Mouse (Mus musculus) forebrain, embryonic 16.5 days (tissue): ENCODE measurements at regions not wholly inside any gene's neighbourhood (a gene's known extent, or its start where the extent isn't known, plus 50 kb on each side); places are given as distances from the start of the nearest gene placed in this dataset.

Experiments
- ATAC-seq: fragments of 200-750 bp; cut with Nextera tagmentation; 2 replicates; pipeline ENCODE4 v1.8.0; 2017; ENCODE audit warnings: mild to moderate bottlenecking, moderate library complexity
- H3K27ac ChIP-seq: fragments of 300-500 bp; sonication (generic); 2 replicates; pipeline ENCODE4 v1.5.1; 2014; ENCODE audit warnings: low read length, control low read depth
- H3K27me3 ChIP-seq: fragments of 300-500 bp; sonication (generic); replicated peaks from 2 replicates; pipeline ENCODE4 v1.6.1; 2014; ENCODE audit warnings: low read length; ENCODE audit not compliant: control insufficient read depth, insufficient read depth
- H3K36me3 ChIP-seq: fragments of 300-500 bp; sonication (generic); 2 replicates; pipeline ENCODE4 v1.6.1; 2014; ENCODE audit not compliant: control insufficient read depth, insufficient read depth
- H3K4me1 ChIP-seq: fragments of 300-500 bp; sonication (generic); replicated peaks from 2 replicates; pipeline ENCODE4 v1.6.1; 2014; ENCODE audit warnings: low read length; ENCODE audit not compliant: control insufficient read depth, insufficient read depth
- H3K4me2 ChIP-seq: fragments of 300-500 bp; sonication (generic); 2 replicates; pipeline ENCODE4 v1.6.1; 2014; ENCODE audit warnings: mild to moderate bottlenecking, low read length, control low read depth
- H3K4me3 ChIP-seq: fragments of 300-500 bp; sonication (generic); replicated peaks from 2 replicates; pipeline ENCODE4 v1.5.1; 2014; ENCODE audit warnings: mild to moderate bottlenecking, low read length, control low read depth
- H3K9ac ChIP-seq: fragments of 300-500 bp; sonication (generic); replicated peaks from 2 replicates; pipeline ENCODE4 v1.6.1; 2014; ENCODE audit warnings: low read depth, low read length, control low read depth
- H3K9me3 ChIP-seq: fragments of 300-500 bp; sonication (generic); 2 replicates; pipeline ENCODE4 v1.6.1; 2016; ENCODE audit warnings: low read length; ENCODE audit not compliant: control insufficient read depth
- WGBS: fragments of 180-500 bp; shearing (Covaris S2); extraction: QIAGEN DNeasy Blood & Tissue Kit; methylation state at CpG from one replicate; pipeline ENCODE4 v1.1.7; 2014; 5-methylcytosine and 5-hydroxymethylcytosine counted together

GRCm38 (mm10) chr1:97555565-97555955 lies 106.3 kb downstream of the D1Ertd622e start:
- Histone ChIP-seq H3K9ac (no peak overlapping the region), H3K9me3 (no peaks in the 10 kb centered on the region), H3K4me3 (no peak overlapping the region), H3K36me3 (no peaks in the 10 kb centered on the region), H3K4me2 (no peak overlapping the region), H3K27me3 (no peaks in the 10 kb centered on the region), H3K4me1 (no peaks in the 10 kb centered on the region), H3K27ac (no peak overlapping the region)
- WGBS: 95% methylated on average over 1 of the region's 1 CpGs
- ATAC-seq: no peak

- Histone ChIP-seq H3K27me3 (no peaks in the 10 kb centered on the region), H3K9ac (no peak overlapping the region), H3K9me3 (no peaks in the 10 kb centered on the region), H3K4me1 (no peaks in the 10 kb centered on the region), H3K4me2 (no peak overlapping the region), H3K27ac (no peak overlapping the region), H3K4me3 (no peak overlapping the region), H3K36me3 (no peaks in the 10 kb centered on the region)
- WGBS: 48% methylated on average over 6 of the region's 6 CpGs
- peak; percentile 75 for ATAC-seq
Measured at GRCm38 (mm10) chr1:97554936-97555564, 106.8 kb downstream of the D1Ertd622e start.

- no peak overlapping the region for H3K4me3 ChIP-seq
- no peaks in the 10 kb centered on the region for H3K36me3 ChIP-seq
- H3K27ac ChIP-seq: no peak overlapping the region
- 73% methylated on average over 8 of the region's 8 CpGs for WGBS
- H3K4me2 ChIP-seq: no peak overlapping the region
- no peaks in the 10 kb centered on the region for H3K27me3 ChIP-seq
- peak; percentile 83 for ATAC-seq
- no peak overlapping the region for H3K9ac ChIP-seq
- H3K4me1 ChIP-seq: no peaks in the 10 kb centered on the region
- no peaks in the 10 kb centered on the region for H3K9me3 ChIP-seq
Measured at GRCm38 (mm10) chr1:97553485-97554474, 108.1 kb downstream of the D1Ertd622e start.

- Histone ChIP-seq H3K27me3 (no peaks in the 10 kb centered on the region), H3K9me3 (no peaks in the 10 kb centered on the region), H3K36me3 (no peaks in the 10 kb centered on the region), H3K27ac (no peak overlapping the region), H3K4me1 (no peaks in the 10 kb centered on the region), H3K9ac (no peak overlapping the region), H3K4me2 (no peak overlapping the region), H3K4me3 (no peak overlapping the region)
- 92% methylated on average over 2 of the region's 2 CpGs for WGBS
- no peak for ATAC-seq
Measured at GRCm38 (mm10) chr1:97552886-97553285, 109.0 kb downstream of the D1Ertd622e start.

- Histone ChIP-seq H3K4me2 (no peak overlapping the region), H3K9me3 (no peaks in the 10 kb centered on the region), H3K27me3 (no peaks in the 10 kb centered on the region), H3K4me1 (no peaks in the 10 kb centered on the region), H3K27ac (no peak overlapping the region; the same call in 1 of the 2 replicates), H3K4me3 (no peak overlapping the region), H3K9ac (no peak overlapping the region), H3K36me3 (no peaks in the 10 kb centered on the region)
- peak; percentile 21; the same call in 1 of the 2 replicates for ATAC-seq
Measured at GRCm38 (mm10) chr1:97541162-97541493, 120.7 kb downstream of the D1Ertd622e start.

- H3K27ac ChIP-seq: peak overlapping the region; percentile 3; the same call in 1 of the 2 replicates
- H3K4me3 ChIP-seq: no peak overlapping the region
- peak overlapping the region; percentile 27; the same call in 1 of the 2 replicates for H3K9ac ChIP-seq
- no peaks in the 10 kb centered on the region for H3K4me1 ChIP-seq
- H3K4me2 ChIP-seq: peak overlapping the region; percentile 2; the same call in 1 of the 2 replicates
- no peaks in the 10 kb centered on the region for H3K36me3 ChIP-seq
- peak; percentile 94 for ATAC-seq
- no peaks in the 10 kb centered on the region for H3K27me3 ChIP-seq
- no peaks in the 10 kb centered on the region for H3K9me3 ChIP-seq
- WGBS: 7% methylated on average over 16 of the region's 16 CpGs
Measured at GRCm38 (mm10) chr1:97540291-97541161, 121.3 kb downstream of the D1Ertd622e start.

GRCm38 (mm10) chr1:97496915-97497314 lies 165.0 kb downstream of the D1Ertd622e start:
- no peak for ATAC-seq
- H3K4me1 ChIP-seq: no peaks in the 10 kb centered on the region
- no peaks in the 10 kb centered on the region for H3K36me3 ChIP-seq
- H3K4me3 ChIP-seq: no peak overlapping the region
- H3K27ac ChIP-seq: no peak overlapping the region
- H3K9me3 ChIP-seq: no peaks in the 10 kb centered on the region
- WGBS: 64% methylated on average over 1 of the region's 1 CpGs
- no peaks in the 10 kb centered on the region for H3K27me3 ChIP-seq
- H3K4me2 ChIP-seq: no peak overlapping the region
- H3K9ac ChIP-seq: no peak overlapping the region

GRCm38 (mm10) chr1:97479921-97480320 lies 182.0 kb downstream of the D1Ertd622e start:
- no peak overlapping the region for H3K4me2 ChIP-seq
- H3K9me3 ChIP-seq: no peaks in the 10 kb centered on the region
- no peaks in the 10 kb centered on the region for H3K36me3 ChIP-seq
- ATAC-seq: no peak
- no peak overlapping the region for H3K9ac ChIP-seq
- no peaks in the 10 kb centered on the region for H3K27me3 ChIP-seq
- no peaks in the 10 kb centered on the region for H3K4me1 ChIP-seq
- H3K4me3 ChIP-seq: no peak overlapping the region
- 65% methylated on average over 2 of the region's 2 CpGs for WGBS
- H3K27ac ChIP-seq: no peak overlapping the region
